Mouse (Mus musculus): ENCODE measurements around the gene Rasl12. TPM values are rescaled to one million over a fixed set of nuclear protein-coding genes. Genes with fewer than 3 reads are reported as not detected.

Rasl12 gene
- polyA plus RNA-seq, 1 experiment, result 0.11 TPM

- Histone ChIP-seq H3K36me3 (ENCODE audit: control insufficient read depth, insufficient read depth) (no peaks in the 10 kb centered on the region), H3ac (ENCODE audit: control insufficient read depth, insufficient read length) (no peak within 1 kb of the TSS), H3K27me3 (ENCODE audit: control insufficient read depth, insufficient read depth, insufficient read length) (peaks cover 31% of the 10 kb centered on the region), H3K79me2 (ENCODE audit: control insufficient read depth, insufficient read depth) (no peaks in the 10 kb centered on the region), H3K4me3 (no peak within 1 kb of the TSS), H3K4me2 (ENCODE audit: low read depth) (no peak within 1 kb of the TSS)
- TF ChIP-seq MYOD1 (IDR thresholded peaks at IDR 0.05; ENCODE audit: control insufficient read depth in 1 of 3, insufficient read length in 2 of 3, low read depth in 2 of 3) (peak in 1 of 3 experiments; percentile 16), POLR2AphosphoS2 (IDR thresholded peaks at IDR 0.05; ENCODE audit: insufficient read length, low read depth) (no peak)
Observed at GRCm38 (mm10) chr9:65391613-65391964, 6.7 kb upstream of the Rasl12 start, which contains the start of gene Kbtbd13. Gene Kbtbd13, minus strand, starts transcription at chr9:65391652.

- Histone ChIP-seq H3ac (ENCODE audit: control insufficient read depth, insufficient read length) (no peak overlapping the region), H3K36me3 (ENCODE audit: control insufficient read depth, insufficient read depth) (no peaks in the 10 kb centered on the region), H3K4me3 (no peak overlapping the region), H3K4me2 (ENCODE audit: low read depth) (no peak overlapping the region), H3K79me2 (ENCODE audit: control insufficient read depth, insufficient read depth) (no peaks in the 10 kb centered on the region), H3K27me3 (ENCODE audit: control insufficient read depth, insufficient read depth, insufficient read length) (peaks cover 31% of the 10 kb centered on the region)
- TF ChIP-seq USF1 (IDR thresholded peaks at IDR 0.05; ENCODE audit: low read depth) (no peak), MYOG (IDR thresholded peaks at IDR 0.05; ENCODE audit: control insufficient read depth in 1 of 3, insufficient read depth in 1 of 3, insufficient read length in 2 of 3, low read depth in 2 of 3) (no peak), SRF (IDR thresholded peaks at IDR 0.05; ENCODE audit: control insufficient read depth, insufficient read length, low read depth) (no peak), TCF3 (IDR thresholded peaks at IDR 0.05; ENCODE audit: insufficient read length, low read depth) (no peak)
Observed at GRCm38 (mm10) chr9:65392638-65393364, 5.5 kb upstream of the Rasl12 start.

- H3K4me2 ChIP-seq (ENCODE audit: low read depth), result no peak overlapping the region
- H3K79me2 ChIP-seq (ENCODE audit: control insufficient read depth, insufficient read depth), result no peaks in the 10 kb centered on the region
- no peak overlapping the region for H3ac ChIP-seq (ENCODE audit: control insufficient read depth, insufficient read length)
- H3K36me3 ChIP-seq (ENCODE audit: control insufficient read depth, insufficient read depth), result no peaks in the 10 kb centered on the region
- H3K4me3 ChIP-seq, result no peak overlapping the region
- peaks cover 26% of the 10 kb centered on the region for H3K27me3 ChIP-seq (ENCODE audit: control insufficient read depth, insufficient read depth, insufficient read length)
- TF ChIP-seq REST (IDR thresholded peaks at IDR 0.05; ENCODE audit: insufficient read depth, insufficient read length) (no peak), CEBPB (IDR thresholded peaks at IDR 0.05; ENCODE audit: insufficient read depth, poor library complexity, severe bottlenecking) (no peak), USF1 (IDR thresholded peaks at IDR 0.05; ENCODE audit: low read depth) (no peak), TCF12 (IDR thresholded peaks at IDR 0.05; ENCODE audit: insufficient read depth, poor library complexity, severe bottlenecking) (no peak)
Observed at GRCm38 (mm10) chr9:65393606-65394005, 4.7 kb upstream of the Rasl12 start.

- Histone ChIP-seq H3ac (ENCODE audit: control insufficient read depth, insufficient read length) (no peak overlapping the region), H3K4me3 (no peak overlapping the region), H3K79me2 (ENCODE audit: control insufficient read depth, insufficient read depth) (no peaks in the 10 kb centered on the region), H3K27me3 (ENCODE audit: control insufficient read depth, insufficient read depth, insufficient read length) (peaks cover 19% of the 10 kb centered on the region), H3K4me2 (ENCODE audit: low read depth) (no peak overlapping the region), H3K36me3 (ENCODE audit: control insufficient read depth, insufficient read depth) (no peaks in the 10 kb centered on the region)
- TF ChIP-seq POLR2A (IDR thresholded peaks at IDR 0.05; ENCODE audit: insufficient read length, low read depth) (no peak), E2F4 (IDR thresholded peaks at IDR 0.05; ENCODE audit: insufficient read depth) (no peak), MYOD1 (IDR thresholded peaks at IDR 0.05; ENCODE audit: control insufficient read depth in 1 of 3, insufficient read length in 2 of 3, low read depth in 2 of 3) (no peak), REST (IDR thresholded peaks at IDR 0.05; ENCODE audit: insufficient read depth, insufficient read length) (no peak), TCF3 (IDR thresholded peaks at IDR 0.05; ENCODE audit: insufficient read length, low read depth) (no peak), MAX (IDR thresholded peaks at IDR 0.05; ENCODE audit: low read depth) (no peak), SRF (IDR thresholded peaks at IDR 0.05; ENCODE audit: control insufficient read depth, insufficient read length, low read depth) (no peak), TCF12 (IDR thresholded peaks at IDR 0.05; ENCODE audit: insufficient read depth, poor library complexity, severe bottlenecking) (no peak), POLR2AphosphoS2 (IDR thresholded peaks at IDR 0.05; ENCODE audit: insufficient read length, low read depth) (no peak)
Observed at GRCm38 (mm10) chr9:65394360-65394759, 3.9 kb upstream of the Rasl12 start.

- Histone ChIP-seq H3K4me2 (ENCODE audit: low read depth) (no peak overlapping the region), H3K27me3 (ENCODE audit: control insufficient read depth, insufficient read depth, insufficient read length) (no peaks in the 10 kb centered on the region), H3ac (ENCODE audit: control insufficient read depth, insufficient read length) (no peak overlapping the region), H3K36me3 (ENCODE audit: control insufficient read depth, insufficient read depth) (no peaks in the 10 kb centered on the region), H3K4me3 (no peak overlapping the region), H3K79me2 (ENCODE audit: control insufficient read depth, insufficient read depth) (no peaks in the 10 kb centered on the region)
- TF ChIP-seq SRF (IDR thresholded peaks at IDR 0.05; ENCODE audit: control insufficient read depth, insufficient read length, low read depth), result no peak
- no peak for TF ChIP-seq REST (IDR thresholded peaks at IDR 0.05; ENCODE audit: insufficient read depth, insufficient read length)
- no peak for TF ChIP-seq MAX (IDR thresholded peaks at IDR 0.05; ENCODE audit: low read depth)
- TF ChIP-seq CEBPB (IDR thresholded peaks at IDR 0.05; ENCODE audit: insufficient read depth, poor library complexity, severe bottlenecking), result no peak
- no peak for TF ChIP-seq MYOD1 (IDR thresholded peaks at IDR 0.05; ENCODE audit: control insufficient read depth in 1 of 3, insufficient read length in 2 of 3, low read depth in 2 of 3)
- no peak for TF ChIP-seq E2F4 (IDR thresholded peaks at IDR 0.05; ENCODE audit: insufficient read depth)
- TF ChIP-seq TCF12 (IDR thresholded peaks at IDR 0.05; ENCODE audit: insufficient read depth, poor library complexity, severe bottlenecking), result no peak
- TF ChIP-seq MYOG (IDR thresholded peaks at IDR 0.05; ENCODE audit: control insufficient read depth in 1 of 3, insufficient read depth in 1 of 3, insufficient read length in 2 of 3, low read depth in 2 of 3), result no peak
- TF ChIP-seq TCF3 (IDR thresholded peaks at IDR 0.05; ENCODE audit: insufficient read length, low read depth), result no peak
- no peak for TF ChIP-seq USF1 (IDR thresholded peaks at IDR 0.05; ENCODE audit: low read depth)
- TF ChIP-seq POLR2AphosphoS2 (IDR thresholded peaks at IDR 0.05; ENCODE audit: insufficient read length, low read depth), result no peak
- no peak for TF ChIP-seq POLR2A (IDR thresholded peaks at IDR 0.05; ENCODE audit: insufficient read length, low read depth)
Observed at GRCm38 (mm10) chr9:65399934-65400333, 1.6 kb downstream of the Rasl12 start.
